Mouse (Mus musculus) MEL (cell line): Measurements from ENCODE around the gene Fam32a. TPM values are rescaled to one million over a fixed set of nuclear protein-coding genes. Genes with fewer than 3 reads are reported as not detected.

ENCODE experiments used
- DNase-seq: peaks from one replicate; pipeline ENCODE4 v3.0.0; 2011; ENCODE audit warnings: low read depth, low spot score
- H3K27ac ChIP-seq: 2 replicates; pipeline ENCODE4 v1.5.1; 2012; ENCODE audit warnings: low read depth, mild to moderate bottlenecking, control low read depth, low read length, moderate library complexity; ENCODE audit not compliant: control insufficient read depth
- H3K27me3 ChIP-seq, 2 experiments: fragments of 150-350 bp in 1 of 2; sonication (generic) in 1 of 2; 2 replicates each; pipeline ENCODE4 v1.6.1; 2012; ENCODE audit warnings: low read length in 2 of 2, mild to moderate bottlenecking in 2 of 2, improper control_type of control experiment in 1 of 2, moderate library complexity in 1 of 2; ENCODE audit not compliant: insufficient read depth in 2 of 2, control insufficient read depth in 1 of 2
- H3K36me3 ChIP-seq, 2 experiments: 2 replicates each; pipeline ENCODE4 v1.6.1; 2012 to 2014; ENCODE audit warnings: low read length in 2 of 2, improper control_type of control experiment in 1 of 2, inconsistent platforms in 1 of 2, mild to moderate bottlenecking in 1 of 2; ENCODE audit not compliant: insufficient read depth in 2 of 2, control insufficient read depth in 1 of 2
- H3K4me1 ChIP-seq, 2 experiments: fragments of 150-350 bp in 1 of 2; sonication (generic) in 1 of 2; 2 replicates each; pipeline ENCODE4 v1.6.1; 2012; ENCODE audit warnings: low read length in 2 of 2, improper control_type of control experiment in 1 of 2, mild to moderate bottlenecking in 1 of 2; ENCODE audit not compliant: insufficient read depth in 2 of 2, control insufficient read depth in 1 of 2
- H3K4me3 ChIP-seq, 2 experiments: fragments of 150-350 bp in 1 of 2; sonication (generic) in 1 of 2; 2 replicates each; pipeline ENCODE4 v1.5.1; 2012; ENCODE audit warnings: low read depth in 2 of 2, low read length in 2 of 2, mild to moderate bottlenecking in 2 of 2, moderate library complexity in 2 of 2, control low read depth in 1 of 2, improper control_type of control experiment in 1 of 2; ENCODE audit not compliant: control insufficient read depth in 1 of 2, insufficient read depth in 1 of 2
- H3K79me2 ChIP-seq: 2 replicates; pipeline ENCODE4 v1.6.1; 2012; ENCODE audit warnings: mild to moderate bottlenecking, low read length, moderate library complexity; ENCODE audit not compliant: control insufficient read depth, poor library complexity, insufficient read depth
- H3K9ac ChIP-seq: 2 replicates; pipeline ENCODE4 v1.6.1; 2012; ENCODE audit warnings: low read depth, mild to moderate bottlenecking, control low read depth, low read length, moderate library complexity; ENCODE audit not compliant: control insufficient read depth, poor library complexity, severe bottlenecking
- H3K9me3 ChIP-seq: fragments of 150-350 bp; sonication (generic); replicated peaks from 2 replicates; pipeline ENCODE4 v1.6.1; 2012; ENCODE audit warnings: mild to moderate bottlenecking, low read length, improper control_type of control experiment, moderate library complexity; ENCODE audit not compliant: insufficient read depth
- BHLHE40 ChIP-seq: IDR thresholded peaks from 2 replicates; pipeline ENCODE4 v1.6.1; 2012; ENCODE audit warnings: low read depth, mild to moderate bottlenecking, inconsistent platforms, low read length, improper control_type of control experiment, borderline replicate concordance
- CHD1 ChIP-seq: IDR thresholded peaks from 2 replicates; pipeline ENCODE4 v1.6.1; 2012; ENCODE audit warnings: low read depth, mild to moderate bottlenecking, inconsistent platforms, low read length, improper control_type of control experiment
- CHD2 ChIP-seq: IDR thresholded peaks from 2 replicates; pipeline ENCODE4 v1.6.1; 2011; ENCODE audit warnings: low read length, improper control_type of control experiment
- CTCF ChIP-seq, 3 experiments: IDR thresholded peaks in 2 of 3; conservative IDR thresholded peaks in 1 of 3; 2 replicates each; pipeline ENCODE4 v1.5.1; 2011 to 2012; ENCODE audit warnings: low read length in 3 of 3, low read depth in 2 of 3, mild to moderate bottlenecking in 2 of 3, improper control_type of control experiment in 1 of 3, inconsistent platforms in 1 of 3, mixed read lengths in 1 of 3, moderate library complexity in 1 of 3; ENCODE audit not compliant: control insufficient read depth in 1 of 3, insufficient read depth in 1 of 3, poor library complexity in 1 of 3, severe bottlenecking in 1 of 3
- E2F4 ChIP-seq: IDR thresholded peaks from 2 replicates; pipeline ENCODE4 v1.6.1; 2011; ENCODE audit warnings: low read depth, low read length, improper control_type of control experiment, borderline replicate concordance
- ELF1 ChIP-seq: IDR thresholded peaks from 2 replicates; pipeline ENCODE4 v1.6.1; 2014; ENCODE audit warnings: low read depth, mild to moderate bottlenecking, inconsistent platforms, low read length, improper control_type of control experiment, moderate library complexity
- EP300 ChIP-seq, 2 experiments: IDR thresholded peaks; 2 replicates each; pipeline ENCODE4 v1.6.1; 2011; ENCODE audit warnings: improper control_type of control experiment in 2 of 2, low read length in 2 of 2, low read depth in 1 of 2, mild to moderate bottlenecking in 1 of 2
- GABPA ChIP-seq: IDR thresholded peaks from 2 replicates; pipeline ENCODE4 v1.6.1; 2012; ENCODE audit warnings: low read depth, mild to moderate bottlenecking, inconsistent platforms, low read length, improper control_type of control experiment, moderate library complexity
- GATA1 ChIP-seq: IDR thresholded peaks from 2 replicates; pipeline ENCODE4 v1.6.1; 2011; ENCODE audit warnings: low read depth, low read length, improper control_type of control experiment
- HCFC1 ChIP-seq: IDR thresholded peaks from 2 replicates; pipeline ENCODE4 v1.6.1; 2012; ENCODE audit warnings: low read depth, mild to moderate bottlenecking, inconsistent platforms, low read length, improper control_type of control experiment, moderate library complexity
- JUND ChIP-seq: IDR thresholded peaks from 2 replicates; pipeline ENCODE4 v1.6.1; 2011; ENCODE audit warnings: low read depth, mild to moderate bottlenecking, improper control_type of control experiment, low read length
- KAT2A ChIP-seq: conservative IDR thresholded peaks from 2 replicates; pipeline ENCODE4 v1.6.1; 2012; ENCODE audit warnings: low read depth, low read length, improper control_type of control experiment, inconsistent platforms
- MAFK ChIP-seq: IDR thresholded peaks from 2 replicates; pipeline ENCODE4 v1.6.1; 2011; ENCODE audit warnings: low read depth, mild to moderate bottlenecking, low read length, improper control_type of control experiment, borderline replicate concordance
- MAX ChIP-seq: IDR thresholded peaks from 2 replicates; pipeline ENCODE4 v1.6.1; 2011; ENCODE audit warnings: low read length, improper control_type of control experiment
- MAZ ChIP-seq: IDR thresholded peaks from 2 replicates; pipeline ENCODE4 v1.6.1; 2012; ENCODE audit warnings: low read depth, mild to moderate bottlenecking, inconsistent platforms, low read length, improper control_type of control experiment
- MEF2A ChIP-seq: IDR thresholded peaks from 2 replicates; pipeline ENCODE4 v1.6.1; 2014; ENCODE audit warnings: low read depth, mild to moderate bottlenecking, inconsistent platforms, low read length, improper control_type of control experiment; ENCODE audit not compliant: poor library complexity, insufficient replicate concordance, severe bottlenecking; ENCODE audit errors: extremely low read depth
- MYB ChIP-seq: IDR thresholded peaks from 2 replicates; pipeline ENCODE4 v1.6.1; 2011; ENCODE audit warnings: mild to moderate bottlenecking, low read depth, low read length, improper control_type of control experiment
- MYC ChIP-seq: IDR thresholded peaks from 2 replicates; pipeline ENCODE4 v1.6.1; 2011; ENCODE audit warnings: low read depth, mild to moderate bottlenecking, low read length, improper control_type of control experiment, moderate library complexity
- NELFE ChIP-seq: IDR thresholded peaks from 2 replicates; pipeline ENCODE4 v1.6.1; 2011; ENCODE audit warnings: low read depth, low read length, improper control_type of control experiment
- POLR2AphosphoS2 ChIP-seq: IDR thresholded peaks from 2 replicates; pipeline ENCODE4 v1.6.1; 2011; ENCODE audit warnings: low read length, improper control_type of control experiment
- RAD21 ChIP-seq: IDR thresholded peaks from 2 replicates; pipeline ENCODE4 v1.6.1; 2011; ENCODE audit warnings: mild to moderate bottlenecking, low read depth, low read length, improper control_type of control experiment
- RCOR1 ChIP-seq: IDR thresholded peaks from 2 replicates; pipeline ENCODE4 v1.6.1; 2012; ENCODE audit warnings: low read depth, mild to moderate bottlenecking, inconsistent platforms, low read length, improper control_type of control experiment
- SIN3A ChIP-seq: IDR thresholded peaks from 2 replicates; pipeline ENCODE4 v1.6.1; 2012; ENCODE audit warnings: low read length, improper control_type of control experiment, inconsistent platforms
- TBP ChIP-seq: IDR thresholded peaks from 2 replicates; pipeline ENCODE4 v1.8.0; 2011; ENCODE audit warnings: low read depth, low read length, improper control_type of control experiment
- TCF12 ChIP-seq: IDR thresholded peaks from 2 replicates; pipeline ENCODE4 v1.6.1; 2014; ENCODE audit warnings: low read depth, mild to moderate bottlenecking, inconsistent platforms, low read length, improper control_type of control experiment, moderate library complexity
- UBTF ChIP-seq: IDR thresholded peaks from 2 replicates; pipeline ENCODE4 v1.6.1; 2012; ENCODE audit warnings: low read depth, mild to moderate bottlenecking, inconsistent platforms, low read length, improper control_type of control experiment, moderate library complexity, borderline replicate concordance; ENCODE audit not compliant: insufficient read depth
- USF1 ChIP-seq: IDR thresholded peaks from 2 replicates; pipeline ENCODE4 v1.6.1; 2014; ENCODE audit warnings: low read depth, mild to moderate bottlenecking, inconsistent platforms, low read length, improper control_type of control experiment, moderate library complexity
- USF2 ChIP-seq, 2 experiments: IDR thresholded peaks; 2 replicates each; pipeline ENCODE4 v1.6.1; 2011 to 2012; ENCODE audit warnings: improper control_type of control experiment in 2 of 2, low read length in 2 of 2, borderline replicate concordance in 1 of 2, inconsistent platforms in 1 of 2, low read depth in 1 of 2, mild to moderate bottlenecking in 1 of 2; ENCODE audit not compliant: insufficient read depth in 1 of 2
- ZC3H11A ChIP-seq: IDR thresholded peaks from 2 replicates; pipeline ENCODE4 v1.6.1; 2012; ENCODE audit warnings: low read depth, mild to moderate bottlenecking, inconsistent platforms, low read length, improper control_type of control experiment
- ZKSCAN1 ChIP-seq: IDR thresholded peaks from 2 replicates; pipeline ENCODE4 v1.6.1; 2012; ENCODE audit warnings: low read depth, mild to moderate bottlenecking, inconsistent platforms, low read length, improper control_type of control experiment, moderate library complexity
- ZMIZ1 ChIP-seq: IDR thresholded peaks from 2 replicates; pipeline ENCODE4 v1.6.1; 2012; ENCODE audit warnings: low read depth, mild to moderate bottlenecking, inconsistent platforms, low read length, improper control_type of control experiment, moderate library complexity
- ZNF384 ChIP-seq: IDR thresholded peaks from 2 replicates; pipeline ENCODE4 v1.6.1; 2012; ENCODE audit warnings: low read depth, mild to moderate bottlenecking, inconsistent platforms, low read length, improper control_type of control experiment
- polyA plus RNA-seq, 2 experiments: library from polyadenylated mRNA; stranded (reverse) in 1 of 2; unstranded in 1 of 2; fragments of >175 nt in 1 of 2; fragments of >200 nt in 1 of 2; gene quantifications; 2 replicates each; pipeline versions ENCODE4 v1.2.1 to v1.2.4; 2012; ENCODE audit warnings: low replicate concordance in 2 of 2, low read depth in 1 of 2; ENCODE audit not compliant: insufficient read length in 2 of 2, insufficient read depth in 1 of 2, missing spikeins in 1 of 2
- total RNA-seq: library from RNA; depleted of rRNA; stranded (reverse); fragments of 300-350 nt; gene quantifications from 2 replicates; pipeline ENCODE4 v1.2.3, GENCODE M21; 2012

Gene Fam32a
- total and polyA plus RNA-seq, 3 experiments: 45.5 to 45.9 TPM; not detected in 1

- TF ChIP-seq MYB: no peak
- no peak for TF ChIP-seq EP300 (IDR thresholded peaks at IDR 0.05; ENCODE audit: low read depth in 1 of 2, low read length in 2 of 2)
- no peak for TF ChIP-seq ZKSCAN1
- no peak for TF ChIP-seq MAFK
These were observed 3.1 kb downstream of the Fam32a start (continued) for GRCm38 (mm10) chr8:72222656-72223055.

GRCm38 (mm10) chr8:72239499-72240402, 20.2 kb downstream of the Fam32a start, which contains the start of gene Ap1m1:
Gene Ap1m1, plus strand, starts transcription at chr8:72240018.
- Histone ChIP-seq H3K4me1 (peaks cover 0 to 13% of the 10 kb centered on the region in 2 experiments; a peak in 2 of 4 replicates), H3K9ac (peak within 1 kb of the TSS; percentile 87), H3K36me3 (peaks cover 0 to 8% of the 10 kb centered on the region in 2 experiments; a peak in 2 of 4 replicates), H3K9me3 (no peaks in the 10 kb centered on the region), H3K4me3 (peak within 1 kb of the TSS; percentile 62 to 87), H3K27ac (peak within 1 kb of the TSS; percentile 97), H3K79me2 (peaks cover 18% of the 10 kb centered on the region), H3K27me3 (no peaks in the 10 kb centered on the region)
- DNase-seq: peak; percentile 99
- TF ChIP-seq CHD2: no peak
- TF ChIP-seq POLR2AphosphoS2: no peak
- peak; percentile 75 for TF ChIP-seq BHLHE40
- TF ChIP-seq ZC3H11A: peak; percentile 21; the same call in 1 of the 2 replicates
- peak; percentile 89 for TF ChIP-seq MAX
- peak in 1 of 2 experiments; percentile 52; a peak in 2 of 4 replicates for TF ChIP-seq EP300 (IDR thresholded peaks at IDR 0.05; ENCODE audit: low read depth in 1 of 2, low read length in 2 of 2)
- TF ChIP-seq MYB: peak; percentile 76
- TF ChIP-seq GATA1: peak; percentile 93
- TF ChIP-seq KAT2A: no peak
- no peak for TF ChIP-seq GABPA
- no peak for TF ChIP-seq UBTF
- TF ChIP-seq E2F4: no peak
- TF ChIP-seq HCFC1: peak; percentile 82
- peak; percentile 65 to 78 (median 69) for TF ChIP-seq CTCF (IDR thresholded peaks at IDR 0.05 in 2 of 3, conservative IDR thresholded peaks at IDR 0.05 in 1 of 3; ENCODE audit: control insufficient read depth in 1 of 3, insufficient read depth in 1 of 3, low read depth in 2 of 3, low read length in 3 of 3, poor library complexity in 1 of 3, severe bottlenecking in 1 of 3)
- TF ChIP-seq ZMIZ1: 0 out of 2 replicates have a peak, but pooled peaks have one; percentile 4
- no peak for TF ChIP-seq USF2 (IDR thresholded peaks at IDR 0.05; ENCODE audit: borderline replicate concordance in 1 of 2, insufficient read depth in 1 of 2, low read depth in 1 of 2, low read length in 2 of 2)
- peak; percentile 49 for TF ChIP-seq USF1
- peak; percentile 10 for TF ChIP-seq TBP
- no peak for TF ChIP-seq JUND
- no peak for TF ChIP-seq RCOR1
- no peak for TF ChIP-seq CHD1
- peak; percentile 41; the same call in 1 of the 2 replicates for TF ChIP-seq ZNF384
- peak; percentile 82; the same call in 1 of the 2 replicates for TF ChIP-seq ELF1
- peak; percentile 93 for TF ChIP-seq MYC
- TF ChIP-seq NELFE: peak; percentile 78
- peak; percentile 51 for TF ChIP-seq TCF12
- TF ChIP-seq SIN3A: peak; percentile 94
- TF ChIP-seq RAD21: peak; percentile 47
- TF ChIP-seq MEF2A: no peak
- no peak for TF ChIP-seq ZKSCAN1
- 0 out of 2 replicates have a peak, but pooled peaks have one; percentile 62 for TF ChIP-seq MAZ
